Mouse (Mus musculus) stomach, embryonic 16.5 days (tissue): ENCODE measurements around the gene S100pbp. TPM values are rescaled to one million over a fixed set of nuclear protein-coding genes. Genes with fewer than 3 reads are reported as not detected.

Experiments used
- ATAC-seq: fragments of 200-750 bp; cut with Nextera tagmentation; 2 replicates; pipeline ENCODE4 v1.8.0; 2017; ENCODE audit warnings: moderate number of reproducible peaks, moderate TSS enrichment; ENCODE audit not compliant: insufficient read depth, low FRiP score
- H3K27ac ChIP-seq: fragments of 300-500 bp; sonication (generic); 2 replicates; pipeline ENCODE4 v1.5.1; 2014; ENCODE audit warnings: low read length
- H3K27me3 ChIP-seq: fragments of 300-500 bp; sonication (generic); 2 replicates; pipeline ENCODE4 v1.6.1; 2014; ENCODE audit warnings: low read length, control low read depth, mixed read lengths; ENCODE audit not compliant: control insufficient read depth, insufficient read depth
- H3K36me3 ChIP-seq: fragments of 300-500 bp; sonication (generic); 2 replicates; pipeline ENCODE4 v1.6.1; 2014; ENCODE audit warnings: low read length; ENCODE audit not compliant: control insufficient read depth, insufficient read depth
- H3K4me1 ChIP-seq: fragments of 300-500 bp; sonication (generic); 2 replicates; pipeline ENCODE4 v1.6.1; 2014; ENCODE audit warnings: low read length, control low read depth, mixed read lengths; ENCODE audit not compliant: control insufficient read depth, insufficient read depth
- H3K4me2 ChIP-seq: fragments of 300-500 bp; sonication (generic); 2 replicates; pipeline ENCODE4 v1.6.1; 2014; ENCODE audit warnings: low read depth, low read length, mixed read lengths
- H3K4me3 ChIP-seq: fragments of 300-500 bp; sonication (generic); replicated peaks from 2 replicates; pipeline ENCODE4 v1.5.1; 2014; ENCODE audit warnings: mild to moderate bottlenecking, low read length
- H3K9ac ChIP-seq: fragments of 300-500 bp; sonication (generic); 2 replicates; pipeline ENCODE4 v1.6.1; 2014; ENCODE audit warnings: low read length
- H3K9me3 ChIP-seq: fragments of 300-500 bp; sonication (generic); replicated peaks from 2 replicates; pipeline ENCODE4 v1.6.1; 2016; ENCODE audit warnings: low read length, control low read depth; ENCODE audit not compliant: control insufficient read depth
- WGBS: fragments of 180-500 bp; shearing (Covaris S2); extraction: QIAGEN DNeasy Blood & Tissue Kit; methylation state at CpG from one replicate; pipeline ENCODE4 v1.1.7; 2014; 5-methylcytosine and 5-hydroxymethylcytosine counted together
- polyA plus RNA-seq: library from polyadenylated mRNA; unstranded; fragments of >200 nt; fragmentation: Nextera tagmentation; extraction: Ambion mirVana; gene quantifications from 2 replicates; pipeline ENCODE4 v1.2.1, GENCODE M21; 2015

The S100pbp gene
- polyA plus RNA-seq, 1 experiment from 2014 or later, result 13.1 TPM

DNA sequence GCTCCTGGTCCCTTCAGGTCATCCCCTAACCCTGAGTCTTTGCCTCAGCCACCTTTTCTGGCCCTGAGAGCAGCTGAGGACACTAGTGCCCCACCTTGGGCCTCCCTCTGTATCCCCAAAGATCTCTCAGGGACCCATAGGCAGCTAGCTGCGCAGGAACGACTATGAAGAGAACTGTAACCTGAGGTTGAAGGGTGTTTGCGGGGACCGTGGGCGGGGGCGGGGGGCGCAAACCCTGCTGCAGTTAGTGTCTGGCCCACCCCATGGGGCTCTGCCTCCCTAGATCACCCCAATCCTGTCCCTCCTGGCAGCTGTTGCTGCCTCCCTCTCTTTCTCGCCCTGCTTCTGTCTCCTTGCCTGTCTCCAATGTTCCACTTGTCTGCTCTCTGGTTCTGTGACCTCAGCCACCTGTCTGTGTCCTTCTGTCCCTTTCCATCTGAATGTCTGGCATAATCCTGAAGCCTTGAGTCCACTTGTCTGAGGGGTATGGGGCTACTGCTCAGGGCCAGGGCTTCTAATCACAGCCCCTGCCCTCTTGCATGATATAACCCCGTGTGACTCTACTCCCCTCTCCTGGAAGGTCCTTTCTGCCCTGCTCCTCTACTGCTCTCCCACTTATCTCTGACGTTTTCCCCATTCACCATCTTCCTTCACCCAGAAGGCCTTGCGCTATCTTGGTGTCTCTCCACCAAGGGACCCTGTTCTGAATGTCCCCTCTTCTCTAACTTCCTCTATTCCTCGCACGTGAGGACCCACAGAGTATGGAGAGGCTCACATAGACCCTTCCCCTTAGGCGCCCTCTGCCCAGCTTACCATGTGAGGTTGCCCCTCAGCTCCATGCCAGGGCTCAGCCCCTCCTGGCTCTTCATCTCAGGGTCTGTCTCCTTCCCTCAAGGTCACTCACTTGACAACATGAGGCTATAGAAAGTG lies 51.9 kb downstream of the S100pbp start:
- H3K4me3 ChIP-seq, result peak overlapping the region; percentile 54
- H3K27me3 ChIP-seq, result peaks cover 5% of the 10 kb centered on the region
- H3K27ac ChIP-seq, result no peak overlapping the region
- WGBS, result 60% methylated on average over 14 of the region's 14 CpGs
- peak overlapping the region; percentile 75; the same call in 1 of the 2 replicates for H3K9ac ChIP-seq
- no peak for ATAC-seq
- no peaks in the 10 kb centered on the region for H3K9me3 ChIP-seq
- H3K36me3 ChIP-seq, result no peaks in the 10 kb centered on the region
- peak overlapping the region; percentile 94 for H3K4me2 ChIP-seq
- peaks cover 22% of the 10 kb centered on the region for H3K4me1 ChIP-seq

DNA sequence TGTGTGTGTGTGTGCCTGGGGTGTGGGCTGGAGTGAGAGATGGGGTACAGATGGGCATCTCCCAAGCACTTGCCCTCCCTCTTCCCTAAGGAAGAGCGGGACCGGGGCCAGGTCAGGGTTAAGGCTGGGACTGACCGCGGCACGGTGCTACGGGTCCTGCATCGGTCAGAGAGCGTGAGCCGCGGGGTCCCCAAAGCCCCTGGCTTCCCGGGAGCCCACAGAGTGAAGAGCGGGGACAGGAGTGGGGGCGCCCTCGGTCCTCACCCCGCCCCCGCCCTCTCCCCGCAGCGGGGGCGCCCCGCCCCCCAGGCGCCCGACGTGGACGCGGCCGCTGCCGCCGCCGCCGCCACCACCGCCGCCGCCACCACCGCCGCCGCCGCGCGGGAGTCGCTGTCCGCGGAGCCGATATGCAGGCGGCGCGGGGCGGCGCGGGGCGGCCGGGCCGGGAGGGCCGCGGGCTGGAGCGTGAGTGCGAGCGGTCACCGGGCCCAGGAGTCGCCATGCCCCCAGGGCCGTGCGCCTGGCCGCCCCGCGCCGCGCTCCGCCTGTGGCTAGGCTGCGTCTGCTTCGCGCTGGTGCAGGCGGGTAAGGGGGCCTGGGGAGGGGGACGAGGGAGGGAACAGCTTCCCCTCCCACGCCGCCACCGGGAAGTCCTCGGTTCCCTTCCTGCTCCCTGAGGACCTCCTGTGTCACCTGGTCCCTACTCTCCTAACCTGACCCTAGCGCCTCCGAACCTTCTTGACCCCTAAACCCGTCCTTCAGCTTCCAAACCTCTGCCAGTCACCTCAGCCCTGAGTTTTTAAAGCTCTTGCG lies 52.7 kb downstream of the S100pbp start, which contains the start of gene Fndc5:
Gene Fndc5, plus strand, starts transcription at position 421 of the 813 bp plus-strand sequence.
- H3K4me1 ChIP-seq, result peaks cover 18% of the 10 kb centered on the region
- H3K27me3 ChIP-seq, result peaks cover 5% of the 10 kb centered on the region
- WGBS, result 3% methylated on average over 24 of the region's 80 CpGs
- H3K27ac ChIP-seq, result no peak within 1 kb of the TSS
- peak; percentile 15; the same call in 1 of the 2 replicates for ATAC-seq
- no peaks in the 10 kb centered on the region for H3K9me3 ChIP-seq
- H3K4me2 ChIP-seq, result peak within 1 kb of the TSS; percentile 94
- no peaks in the 10 kb centered on the region for H3K36me3 ChIP-seq
- H3K9ac ChIP-seq, result peak within 1 kb of the TSS; percentile 75
- peak within 1 kb of the TSS; percentile 54 for H3K4me3 ChIP-seq

- peaks cover 5% of the 10 kb centered on the region for H3K27me3 ChIP-seq
- 0 out of 2 replicates have a peak, but pooled peaks cover 14% of the 10 kb centered on the region for H3K4me1 ChIP-seq
- ATAC-seq, result no peak
- H3K4me2 ChIP-seq, result peak overlapping the region; percentile 94
- no peaks in the 10 kb centered on the region for H3K9me3 ChIP-seq
- peak overlapping the region; percentile 54 for H3K4me3 ChIP-seq
- H3K27ac ChIP-seq, result no peak overlapping the region
- H3K9ac ChIP-seq, result peak overlapping the region; percentile 75
- no peaks in the 10 kb centered on the region for H3K36me3 ChIP-seq
- 39% methylated on average over 9 of the region's 9 CpGs for WGBS
These were observed 53.3 kb downstream of the S100pbp start for GRCm38 (mm10) chr4:129136189-129136578.

GRCm38 (mm10) chr4:129135637-129136036 lies 53.9 kb downstream of the S100pbp start:
- H3K4me2 ChIP-seq, result no peak overlapping the region
- no peaks in the 10 kb centered on the region for H3K9me3 ChIP-seq
- H3K4me1 ChIP-seq, result peaks cover 16% of the 10 kb centered on the region; the same call in 1 of the 2 replicates
- peaks cover 5% of the 10 kb centered on the region for H3K27me3 ChIP-seq
- H3K4me3 ChIP-seq, result no peak overlapping the region
- no peak for ATAC-seq
- no peak overlapping the region for H3K27ac ChIP-seq
- no peaks in the 10 kb centered on the region for H3K36me3 ChIP-seq
- H3K9ac ChIP-seq, result no peak overlapping the region
- 66% methylated on average over 2 of the region's 2 CpGs for WGBS

GRCm38 (mm10) chr4:129134799-129135585 lies 54.5 kb downstream of the S100pbp start:
- peak overlapping the region; percentile 34; the same call in 1 of the 2 replicates for H3K4me2 ChIP-seq
- H3K27ac ChIP-seq, result no peak overlapping the region
- no peaks in the 10 kb centered on the region for H3K9me3 ChIP-seq
- ATAC-seq, result no peak
- H3K9ac ChIP-seq, result 0 out of 2 replicates have a peak overlapping the region, but pooled peaks have one; percentile 34
- peaks cover 22% of the 10 kb centered on the region; the same call in 1 of the 2 replicates for H3K4me1 ChIP-seq
- no peak overlapping the region for H3K4me3 ChIP-seq
- 12% methylated on average over 15 of the region's 15 CpGs for WGBS
- H3K36me3 ChIP-seq, result no peaks in the 10 kb centered on the region
- H3K27me3 ChIP-seq, result peaks cover 5% of the 10 kb centered on the region

DNA sequence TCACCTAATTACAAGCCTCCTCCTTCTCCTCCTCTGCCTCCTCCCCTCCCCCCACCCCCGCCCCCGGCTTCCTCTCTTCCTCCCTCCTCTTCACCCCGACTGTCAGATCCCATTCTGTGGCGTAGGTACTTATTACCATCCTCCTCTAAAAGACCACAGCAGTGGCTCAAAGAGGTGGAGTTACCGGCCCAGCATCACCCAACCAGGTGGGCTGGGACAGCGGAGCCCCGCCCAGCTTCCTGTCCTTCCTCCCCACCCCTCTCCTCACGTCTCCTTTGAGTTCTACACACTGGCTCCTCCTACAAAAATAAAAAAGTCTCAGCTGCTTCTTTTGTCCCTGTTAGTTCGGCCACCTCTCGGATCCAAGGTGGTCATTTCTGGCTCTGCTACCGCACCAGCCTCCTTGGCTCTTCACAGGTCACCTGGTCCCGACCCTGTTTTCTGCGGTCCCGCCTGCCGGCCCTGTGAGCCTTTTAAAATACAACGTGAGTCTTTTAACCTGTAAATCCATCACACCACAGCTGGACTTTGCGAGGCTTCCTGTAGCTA lies 58.7 kb downstream of the S100pbp start:
- H3K4me3 ChIP-seq, result peak overlapping the region; percentile 33
- no peak overlapping the region for H3K27ac ChIP-seq
- H3K4me1 ChIP-seq, result peaks cover 18% of the 10 kb centered on the region
- H3K9ac ChIP-seq, result 0 out of 2 replicates have a peak overlapping the region, but pooled peaks have one; percentile 16
- no peaks in the 10 kb centered on the region for H3K9me3 ChIP-seq
- WGBS, result 4% methylated on average over 17 of the region's 17 CpGs
- peak overlapping the region; percentile 49 for H3K4me2 ChIP-seq
- no peaks in the 10 kb centered on the region for H3K36me3 ChIP-seq
- ATAC-seq, result peak; percentile 75; the same call in 1 of the 2 replicates
- peaks cover 4% of the 10 kb centered on the region for H3K27me3 ChIP-seq

GRCm38 (mm10) chr4:129130149-129130548 lies 59.4 kb downstream of the S100pbp start:
- Histone ChIP-seq H3K4me3 (peak overlapping the region; percentile 33), H3K36me3 (no peaks in the 10 kb centered on the region), H3K27ac (no peak overlapping the region), H3K4me1 (peaks cover 21% of the 10 kb centered on the region), H3K27me3 (no peaks in the 10 kb centered on the region), H3K9me3 (no peaks in the 10 kb centered on the region), H3K4me2 (peak overlapping the region; percentile 49; the same call in 1 of the 2 replicates), H3K9ac (no peak overlapping the region)
- 4% methylated on average over 8 of the region's 8 CpGs for WGBS
- peak; percentile 9; the same call in 1 of the 2 replicates for ATAC-seq

GRCm38 (mm10) chr4:129129387-129129786 lies 60.1 kb downstream of the S100pbp start:
- no peak overlapping the region for H3K27ac ChIP-seq

More at GRCm38 (mm10) chr4:129129387-129129786, 60.1 kb downstream of the S100pbp start:
- H3K27me3 ChIP-seq, result 0 out of 2 replicates have a peak, but pooled peaks cover 4% of the 10 kb centered on the region
- no peaks in the 10 kb centered on the region for H3K9me3 ChIP-seq
- ATAC-seq, result no peak
- H3K4me1 ChIP-seq, result peaks cover 20% of the 10 kb centered on the region
- H3K9ac ChIP-seq, result no peak overlapping the region
- no peak overlapping the region for H3K4me3 ChIP-seq
- no peak overlapping the region for H3K4me2 ChIP-seq
- 33% methylated on average over 9 of the region's 9 CpGs for WGBS
- H3K36me3 ChIP-seq, result no peaks in the 10 kb centered on the region
